Mouse (Mus musculus): ENCODE results near the gene Hyal2. TPM values are rescaled to one million over a fixed set of nuclear protein-coding genes. Genes with fewer than 3 reads are reported as not detected.

Gene Hyal2
- total and polyA plus RNA-seq, 3 experiments, result 31.3 to 32.0 TPM; not detected in 1

DNA sequence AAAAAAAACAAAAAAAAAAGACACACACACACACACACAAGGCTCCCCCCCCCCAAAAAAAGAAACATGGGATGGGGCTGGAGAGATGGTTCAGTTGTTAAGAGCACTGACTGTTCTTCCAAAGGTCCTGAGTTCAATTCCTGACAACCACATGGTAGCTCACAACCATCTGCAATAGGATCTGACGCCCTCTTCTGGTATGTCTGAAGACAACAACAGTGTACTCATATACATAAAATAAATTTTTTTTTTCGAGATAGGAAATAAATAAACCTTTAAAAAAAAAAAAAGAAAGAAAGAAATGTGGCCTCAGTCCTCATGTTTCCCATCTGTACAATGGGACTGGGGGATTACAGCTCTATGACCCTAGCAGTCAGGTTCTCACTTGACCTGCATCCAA is 49.7 kb downstream of the Hyal2 start:
- peak; percentile 50; the same call in 1 of the 2 replicates for TF ChIP-seq MYC (IDR thresholded peaks at IDR 0.05; ENCODE audit: low read depth, low read length)
- no peak for TF ChIP-seq CHD1 (IDR thresholded peaks at IDR 0.05; ENCODE audit: low read depth, low read length)
- peak; percentile 71; the same call in 1 of the 2 replicates for TF ChIP-seq ZNF384 (IDR thresholded peaks at IDR 0.05; ENCODE audit: low read depth, low read length)
- no peak for TF ChIP-seq MAZ (IDR thresholded peaks at IDR 0.05; ENCODE audit: low read depth, low read length)
- no peak for TF ChIP-seq TBP (IDR thresholded peaks at IDR 0.05; ENCODE audit: low read depth, low read length)
- TF ChIP-seq CTCF (IDR thresholded peaks at IDR 0.05 in 2 of 3, conservative IDR thresholded peaks at IDR 0.05 in 1 of 3; ENCODE audit: control insufficient read depth in 1 of 3, insufficient read depth in 1 of 3, low read depth in 2 of 3, low read length in 3 of 3, poor library complexity in 1 of 3, severe bottlenecking in 1 of 3), result peak in 2 of 3 experiments; percentile 17 to 37; a peak in 3 of 6 replicates
- H3K36me3 ChIP-seq (ENCODE audit: control insufficient read depth in 1 of 2, insufficient read depth in 2 of 2, low read length in 2 of 2), result peaks cover under 1 to 3% of the 10 kb centered on the region in 2 experiments; a peak in 3 of 4 replicates
- DNase-seq (ENCODE audit: low read depth, low spot score), result peak; percentile 51

DNA sequence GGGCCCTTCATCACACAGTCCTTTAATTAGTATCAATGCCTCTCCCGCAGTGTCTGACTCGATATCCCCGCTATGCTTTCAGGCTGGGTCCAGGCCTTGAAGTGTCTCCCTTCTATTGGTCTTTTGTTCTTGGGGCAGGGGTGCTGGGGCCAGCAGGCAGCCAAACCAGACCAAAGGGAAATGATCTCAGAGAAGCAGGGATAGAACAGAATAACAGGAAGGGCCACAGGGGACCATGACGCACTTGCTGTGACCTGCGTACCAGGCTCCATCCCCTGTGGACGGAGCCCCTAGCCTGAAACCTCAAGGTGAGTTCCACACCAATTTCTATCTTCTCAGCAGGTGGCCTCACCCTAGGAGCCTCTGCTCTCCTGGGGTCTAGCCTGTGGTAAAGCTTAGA is 50.4 kb downstream of the Hyal2 start:
- DNase-seq (ENCODE audit: low read depth, low spot score), result no peak
- Histone ChIP-seq H3K4me3 (ENCODE audit: control insufficient read depth in 1 of 2, insufficient read depth in 1 of 2, low read depth in 2 of 2, low read length in 2 of 2) (no peak overlapping the region), H3K27me3 (ENCODE audit: control insufficient read depth in 1 of 2, insufficient read depth in 2 of 2, low read length in 2 of 2) (no peaks in the 10 kb centered on the region), H3K9me3 (replicated peaks; ENCODE audit: insufficient read depth, low read length) (no peaks in the 10 kb centered on the region), H3K4me1 (ENCODE audit: control insufficient read depth in 1 of 2, insufficient read depth in 2 of 2, low read length in 2 of 2) (peaks cover 0 to 1% of the 10 kb centered on the region in 2 experiments; a peak in 1 of 4 replicates), H3K79me2 (ENCODE audit: control insufficient read depth, insufficient read depth, low read length, poor library complexity) (0 out of 2 replicates have a peak, but pooled peaks cover under 1% of the 10 kb centered on the region), H3K9ac (ENCODE audit: control insufficient read depth, low read depth, low read length, poor library complexity, severe bottlenecking) (no peak overlapping the region), H3K36me3 (ENCODE audit: control insufficient read depth in 1 of 2, insufficient read depth in 2 of 2, low read length in 2 of 2) (peaks cover 1 to 2% of the 10 kb centered on the region in 2 experiments; a peak in 3 of 4 replicates), H3K27ac (ENCODE audit: control insufficient read depth, low read depth, low read length) (no peak overlapping the region)
- no peak for TF ChIP-seq USF2 (IDR thresholded peaks at IDR 0.05; ENCODE audit: borderline replicate concordance in 1 of 2, insufficient read depth in 1 of 2, low read depth in 1 of 2, low read length in 2 of 2)
- no peak for TF ChIP-seq MAZ (IDR thresholded peaks at IDR 0.05; ENCODE audit: low read depth, low read length)
- TF ChIP-seq POLR2AphosphoS2 (IDR thresholded peaks at IDR 0.05; ENCODE audit: low read length), result no peak
- no peak for TF ChIP-seq NRF1 (IDR thresholded peaks at IDR 0.05; ENCODE audit: insufficient read depth, low read depth, low read length, poor library complexity, severe bottlenecking)
- no peak for TF ChIP-seq MYB (IDR thresholded peaks at IDR 0.05; ENCODE audit: low read depth, low read length)
- TF ChIP-seq CHD1 (IDR thresholded peaks at IDR 0.05; ENCODE audit: low read depth, low read length), result no peak
- no peak for TF ChIP-seq TCF12 (IDR thresholded peaks at IDR 0.05; ENCODE audit: low read depth, low read length)
- no peak for TF ChIP-seq RCOR1 (IDR thresholded peaks at IDR 0.05; ENCODE audit: low read depth, low read length)
- TF ChIP-seq ZNF384 (IDR thresholded peaks at IDR 0.05; ENCODE audit: low read depth, low read length), result no peak
- TF ChIP-seq TAL1 (IDR thresholded peaks at IDR 0.05; ENCODE audit: low read length), result no peak

More for the DNA sequence above, 49.7 kb downstream of the Hyal2 start:
- Histone ChIP-seq H3K27me3 (ENCODE audit: control insufficient read depth in 1 of 2, insufficient read depth in 2 of 2, low read length in 2 of 2) (no peaks in the 10 kb centered on the region), H3K9ac (ENCODE audit: control insufficient read depth, low read depth, low read length, poor library complexity, severe bottlenecking) (no peak overlapping the region), H3K79me2 (ENCODE audit: control insufficient read depth, insufficient read depth, low read length, poor library complexity) (no peaks in the 10 kb centered on the region), H3K27ac (ENCODE audit: control insufficient read depth, low read depth, low read length) (no peak overlapping the region), H3K4me1 (ENCODE audit: control insufficient read depth in 1 of 2, insufficient read depth in 2 of 2, low read length in 2 of 2) (peaks cover 0 to 4% of the 10 kb centered on the region in 2 experiments; a peak in 1 of 4 replicates), H3K9me3 (replicated peaks; ENCODE audit: insufficient read depth, low read length) (no peaks in the 10 kb centered on the region), H3K4me3 (ENCODE audit: control insufficient read depth in 1 of 2, insufficient read depth in 1 of 2, low read depth in 2 of 2, low read length in 2 of 2) (no peak overlapping the region)

Data from MEL (cell line).